Mouse (Mus musculus): ENCODE data around the gene Sdccag8.

DNA sequence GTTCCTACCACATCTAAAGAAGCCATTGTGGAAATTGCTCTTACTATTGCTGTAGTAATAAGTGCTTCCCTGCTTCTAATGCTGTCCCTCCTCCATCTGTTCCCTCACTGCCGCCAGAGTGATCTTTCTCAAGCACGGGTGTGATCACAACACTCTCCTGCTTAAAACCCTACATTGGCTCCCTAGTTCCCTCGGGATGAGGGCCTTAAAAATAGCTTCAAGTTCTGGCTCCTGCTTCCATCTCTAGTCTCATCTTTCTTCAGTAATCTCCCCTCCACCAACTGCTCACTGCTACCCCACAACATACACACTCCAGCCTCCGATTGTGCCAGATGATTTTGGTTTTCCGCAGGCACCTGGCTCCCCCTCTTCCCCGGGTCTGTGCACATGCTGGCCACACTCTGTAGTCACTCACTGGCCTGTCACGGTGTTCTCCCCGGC is 125.5 kb downstream of the Sdccag8 start:
- no peak for TF ChIP-seq CTCF (IDR thresholded peaks at IDR 0.05; ENCODE audit: low read depth)
- TF ChIP-seq EP300 (optimal IDR thresholded peaks at IDR 0.05), result no peak

Data from stomach, postnatal 0 days (tissue).